Mouse (Mus musculus) neural tube, embryonic 15.5 days (tissue): ENCODE measurements around the gene Taar7f. TPM values are rescaled to one million over a fixed set of nuclear protein-coding genes. Genes with fewer than 3 reads are reported as not detected.
"Not testable (repeated sequence)": the region's sequence is repeated elsewhere in the genome, so short reads cannot be mapped to it uniquely, and the experiment has no call there.

Experiments used
- ATAC-seq: fragments of 200-750 bp; cut with Nextera tagmentation; 2 replicates; pipeline ENCODE4 v1.8.0; 2017; ENCODE audit warnings: mild to moderate bottlenecking, moderate TSS enrichment, moderate library complexity; ENCODE audit not compliant: low FRiP score
- H3K27ac ChIP-seq: fragments of 300-500 bp; sonication (generic); replicated peaks from 2 replicates; pipeline ENCODE4 v1.5.1; 2015; ENCODE audit warnings: mild to moderate bottlenecking, inconsistent platforms
- H3K27me3 ChIP-seq: fragments of 300-500 bp; sonication (generic); replicated peaks from 2 replicates; pipeline ENCODE4 v1.6.1; 2015; ENCODE audit warnings: inconsistent platforms
- H3K36me3 ChIP-seq: fragments of 300-500 bp; sonication (generic); 2 replicates; pipeline ENCODE4 v1.6.1; 2015; ENCODE audit warnings: inconsistent platforms
- H3K4me1 ChIP-seq: fragments of 300-500 bp; sonication (generic); 2 replicates; pipeline ENCODE4 v1.6.1; 2015; ENCODE audit warnings: inconsistent platforms
- H3K4me2 ChIP-seq: fragments of 300-500 bp; sonication (generic); 2 replicates; pipeline ENCODE4 v1.6.1; 2015; ENCODE audit warnings: inconsistent platforms, mild to moderate bottlenecking, moderate library complexity
- H3K4me3 ChIP-seq: fragments of 300-500 bp; sonication (generic); replicated peaks from 2 replicates; pipeline ENCODE4 v1.5.1; 2015; ENCODE audit warnings: mild to moderate bottlenecking, inconsistent platforms
- H3K9ac ChIP-seq: fragments of 300-500 bp; sonication (generic); replicated peaks from 2 replicates; pipeline ENCODE4 v1.6.1; 2015; ENCODE audit warnings: mild to moderate bottlenecking, inconsistent platforms
- H3K9me3 ChIP-seq: fragments of 300-500 bp; sonication (generic); replicated peaks from 2 replicates; pipeline ENCODE4 v1.6.1; 2016; ENCODE audit warnings: inconsistent platforms
- WGBS: fragments of 180-500 bp; shearing (Covaris S2); methylation state at CpG from one replicate; pipeline ENCODE4 v1.1.7; 2015; ENCODE audit warnings: mixed read lengths; 5-methylcytosine and 5-hydroxymethylcytosine counted together
- polyA plus RNA-seq: library from polyadenylated mRNA; unstranded; fragments of >200 nt; fragmentation: Nextera tagmentation; extraction: Ambion mirVana; gene quantifications from 2 replicates; pipeline ENCODE4 v1.2.1, GENCODE M21; 2015

Taar7f gene
- polyA plus RNA-seq: not detected in 2 replicates

- H3K27ac ChIP-seq: no peak within 1 kb of the TSS
- ATAC-seq: no peak
- H3K36me3 ChIP-seq: no peaks in the 10 kb centered on the region
- no peaks in the 10 kb centered on the region for H3K4me1 ChIP-seq
- no peaks in the 10 kb centered on the region for H3K9me3 ChIP-seq
- no peaks in the 10 kb centered on the region for H3K27me3 ChIP-seq
- no peak within 1 kb of the TSS for H3K9ac ChIP-seq
- no peak within 1 kb of the TSS for H3K4me2 ChIP-seq
- no peak within 1 kb of the TSS for H3K4me3 ChIP-seq
These were observed at the start of gene Taar7f for GRCm38 (mm10) chr10:24049210-24049609. TSS of gene Taar7f (plus strand) at chr10:24049510.

DNA sequence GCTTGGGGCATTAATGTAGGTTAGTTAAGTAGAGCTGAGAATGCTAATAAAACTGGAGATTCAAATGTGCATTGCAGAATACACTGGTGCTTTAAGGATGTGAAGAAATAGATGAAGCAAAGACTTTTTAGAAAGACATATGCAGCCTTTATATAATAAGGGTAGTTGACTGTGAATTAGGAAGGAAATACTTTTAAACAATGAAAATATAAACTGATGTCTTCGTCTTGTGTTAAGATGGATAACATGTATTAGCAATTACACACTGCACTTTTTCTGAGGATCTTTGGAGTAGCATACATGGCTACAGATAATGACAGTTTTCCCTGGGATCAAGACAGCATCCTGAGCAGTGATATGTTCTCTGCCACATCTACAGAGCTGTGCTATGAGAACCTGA, 49.7 kb upstream of the Taar7f start, which contains the start of gene Taar7b:
Gene Taar7b, plus strand, starts transcription at position 301 of the 400 bp plus-strand sequence.
- H3K4me3 ChIP-seq: no peak within 1 kb of the TSS
- H3K27me3 ChIP-seq: no peaks in the 10 kb centered on the region
- H3K9ac ChIP-seq: no peak within 1 kb of the TSS
- H3K9me3 ChIP-seq: no peaks in the 10 kb centered on the region
- ATAC-seq: no peak
- no peaks in the 10 kb centered on the region for H3K4me1 ChIP-seq
- 84% methylated on average over 1 of the region's 1 CpGs for WGBS
- H3K4me2 ChIP-seq: no peak within 1 kb of the TSS
- no peak within 1 kb of the TSS for H3K27ac ChIP-seq
- H3K36me3 ChIP-seq: no peaks in the 10 kb centered on the region

- H3K4me2 ChIP-seq: no peak overlapping the region
- no peak overlapping the region for H3K27ac ChIP-seq
- H3K4me3 ChIP-seq: no peak overlapping the region
- no peaks in the 10 kb centered on the region for H3K9me3 ChIP-seq
- no peak for ATAC-seq
- H3K27me3 ChIP-seq: no peaks in the 10 kb centered on the region
- H3K36me3 ChIP-seq: no peaks in the 10 kb centered on the region
- H3K9ac ChIP-seq: no peak overlapping the region
- no peaks in the 10 kb centered on the region for H3K4me1 ChIP-seq
- 80% methylated on average over 1 of the region's 1 CpGs for WGBS
These were observed 42.9 kb upstream of the Taar7f start for GRCm38 (mm10) chr10:24006442-24006841.

DNA sequence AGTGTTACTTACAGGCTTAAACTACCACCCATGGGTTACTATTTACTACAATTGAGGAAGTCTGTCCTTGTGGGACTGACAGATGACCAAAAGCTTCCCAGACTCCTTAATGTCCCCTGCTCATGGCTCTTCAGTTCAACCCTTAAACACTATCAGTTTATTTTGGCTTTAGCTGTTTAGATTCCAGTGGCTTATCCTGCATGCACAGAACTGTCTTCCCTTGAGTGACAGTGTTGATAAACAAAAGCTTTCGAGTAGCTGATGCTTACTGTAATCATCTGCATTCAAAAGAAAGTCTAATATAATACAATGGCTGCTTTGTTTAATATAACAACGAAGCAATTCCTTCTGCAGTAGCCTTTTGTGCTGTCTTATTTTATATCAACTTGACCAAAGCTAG, 42.3 kb upstream of the Taar7f start:
- Histone ChIP-seq H3K9ac (no peak overlapping the region), H3K4me3 (no peak overlapping the region), H3K9me3 (no peaks in the 10 kb centered on the region), H3K36me3 (no peaks in the 10 kb centered on the region), H3K27ac (no peak overlapping the region), H3K27me3 (no peaks in the 10 kb centered on the region), H3K4me2 (no peak overlapping the region), H3K4me1 (no peaks in the 10 kb centered on the region)
- 69% methylated on average over 2 of the region's 2 CpGs for WGBS
- no peak for ATAC-seq

GRCm38 (mm10) chr10:24008143-24008542, 41.2 kb upstream of the Taar7f start:
- no peak overlapping the region for H3K4me2 ChIP-seq
- no peaks in the 10 kb centered on the region for H3K9me3 ChIP-seq
- H3K27ac ChIP-seq: no peak overlapping the region
- H3K9ac ChIP-seq: no peak overlapping the region
- no peaks in the 10 kb centered on the region for H3K27me3 ChIP-seq
- no peaks in the 10 kb centered on the region for H3K4me1 ChIP-seq
- H3K36me3 ChIP-seq: no peaks in the 10 kb centered on the region
- WGBS: 79% methylated on average over 1 of the region's 1 CpGs
- no peak overlapping the region for H3K4me3 ChIP-seq
- ATAC-seq: no peak

- no peak for ATAC-seq
- Histone ChIP-seq H3K27ac (no peak within 1 kb of the TSS), H3K4me3 (no peak within 1 kb of the TSS), H3K36me3 (no peaks in the 10 kb centered on the region), H3K27me3 (no peaks in the 10 kb centered on the region), H3K4me2 (no peak within 1 kb of the TSS), H3K9ac (no peak within 1 kb of the TSS), H3K4me1 (no peaks in the 10 kb centered on the region), H3K9me3 (no peaks in the 10 kb centered on the region)
These were observed 22.4 kb upstream of the Taar7f start, which contains the start of gene Taar7d for GRCm38 (mm10) chr10:24026922-24027321. TSS of gene Taar7d (plus strand) at chr10:24027222.

DNA sequence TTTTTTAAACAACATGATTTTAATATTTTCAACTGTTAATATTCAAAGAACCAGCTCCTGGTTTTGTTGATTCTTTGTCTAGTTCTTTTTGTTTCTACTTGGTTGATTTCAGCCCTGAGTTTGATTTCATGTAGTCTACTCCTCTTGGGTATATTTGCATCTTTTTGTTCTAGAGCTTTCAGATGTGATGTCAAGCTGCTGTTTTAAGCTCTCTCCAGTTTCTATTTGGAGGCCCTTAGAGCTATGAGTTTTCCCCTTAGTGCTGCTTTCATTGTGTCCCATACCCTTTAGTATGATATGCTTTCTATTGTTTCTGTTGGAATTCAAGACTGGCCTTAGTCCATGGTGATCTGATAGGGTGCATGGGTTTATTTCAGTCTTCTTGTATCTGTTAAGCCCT, 18.0 kb upstream of the Taar7f start:
- H3K4me3 ChIP-seq: no peak overlapping the region
- no peak overlapping the region for H3K4me2 ChIP-seq
- no peak overlapping the region for H3K9ac ChIP-seq
- no peak for ATAC-seq
- H3K36me3 ChIP-seq: no peaks in the 10 kb centered on the region
- no peaks in the 10 kb centered on the region for H3K27me3 ChIP-seq
- no peak overlapping the region for H3K27ac ChIP-seq
- H3K9me3 ChIP-seq: no peaks in the 10 kb centered on the region
- no peaks in the 10 kb centered on the region for H3K4me1 ChIP-seq

DNA sequence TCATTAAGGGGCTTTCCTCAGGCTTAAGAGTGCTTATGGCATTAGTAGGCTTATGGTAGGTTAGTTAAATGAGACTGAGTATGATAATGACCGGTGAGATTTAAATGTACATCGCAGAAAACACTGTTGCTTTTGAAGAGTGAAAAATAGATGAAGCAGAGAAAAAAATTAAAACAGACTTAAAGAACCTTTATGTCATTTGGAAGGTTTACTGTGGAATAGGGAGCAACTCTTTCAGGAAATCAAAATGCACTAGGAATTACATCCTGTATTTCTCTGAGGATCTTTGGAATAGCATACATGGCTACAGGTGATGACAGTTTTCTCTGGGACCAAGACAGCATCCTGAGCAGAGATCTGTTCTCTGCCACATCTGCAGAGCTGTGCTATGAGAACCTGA, 12.0 kb upstream of the Taar7f start, which contains the start of gene Taar7e:
Gene Taar7e, plus strand, starts transcription at position 301 of the 400 bp plus-strand sequence.
- Histone ChIP-seq H3K4me3 (no peak within 1 kb of the TSS), H3K27me3 (no peaks in the 10 kb centered on the region), H3K4me2 (no peak within 1 kb of the TSS), H3K9ac (no peak within 1 kb of the TSS), H3K27ac (no peak within 1 kb of the TSS), H3K9me3 (no peaks in the 10 kb centered on the region), H3K4me1 (no peaks in the 10 kb centered on the region), H3K36me3 (no peaks in the 10 kb centered on the region)
- 94% methylated on average over 2 of the region's 2 CpGs for WGBS
- ATAC-seq: no peak

DNA sequence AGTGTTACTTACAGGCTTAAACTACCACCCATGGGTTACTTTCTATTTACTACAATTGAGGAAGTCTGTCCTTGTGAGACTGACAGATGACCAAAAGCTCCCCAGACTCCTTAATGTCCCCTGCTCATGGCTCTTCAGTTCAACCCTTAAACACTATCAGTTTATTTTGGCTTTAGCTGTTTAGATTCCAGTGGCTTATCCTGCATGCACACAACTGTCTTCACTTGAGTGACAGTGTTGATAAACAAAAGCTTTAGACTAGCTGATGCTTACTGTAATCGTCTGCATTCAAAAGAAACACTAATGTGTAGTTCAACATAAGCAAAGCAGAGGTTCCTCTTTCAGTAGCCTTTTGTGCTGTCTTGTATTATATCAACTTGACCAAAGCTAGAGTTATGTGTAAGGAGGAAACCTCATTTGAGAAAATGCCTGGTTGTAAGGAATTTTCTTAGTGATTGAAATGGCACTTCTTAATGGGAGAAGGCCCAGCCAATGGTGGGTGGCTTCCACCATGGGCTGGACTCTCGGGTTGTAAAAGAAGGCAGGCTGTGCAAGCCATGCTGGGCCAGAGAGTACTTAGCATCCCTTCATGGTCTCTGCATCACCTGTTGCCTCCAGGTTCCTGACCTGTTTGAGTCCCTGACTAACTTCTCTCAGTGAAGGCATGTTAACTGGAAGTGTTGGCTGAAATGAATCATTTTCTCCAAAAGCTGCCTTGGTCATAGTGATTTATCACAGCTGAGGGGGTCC, 9.0 kb upstream of the Taar7f start:
- H3K4me1 ChIP-seq: no peaks in the 10 kb centered on the region
- no peak for ATAC-seq

DNA sequence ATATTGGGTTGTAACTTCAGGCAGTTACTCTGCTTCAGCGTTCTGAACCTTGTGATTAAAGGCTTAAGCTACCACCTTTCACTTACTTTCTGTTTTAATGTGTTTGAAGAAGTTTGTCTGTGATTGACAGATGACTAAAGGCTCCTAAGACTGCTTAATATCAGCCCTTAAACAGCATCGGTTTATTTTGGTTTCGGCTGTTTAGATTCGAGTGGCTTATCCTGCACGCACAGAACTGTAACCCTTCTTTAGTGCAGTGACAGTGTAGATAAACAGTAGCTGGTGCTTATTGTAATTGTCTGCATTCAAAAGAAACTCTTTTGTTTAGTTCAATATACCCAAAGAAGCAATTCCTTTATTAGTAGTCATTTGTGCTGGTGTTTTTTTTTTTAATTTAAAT, 2.7 kb downstream of the Taar7f start:
- H3K9ac ChIP-seq: no peak overlapping the region
- no peak overlapping the region for H3K4me2 ChIP-seq
- H3K4me1 ChIP-seq: no peaks in the 10 kb centered on the region
- H3K27me3 ChIP-seq: no peaks in the 10 kb centered on the region
- 80% methylated on average over 5 of the region's 5 CpGs for WGBS
- H3K4me3 ChIP-seq: no peak overlapping the region
- no peak overlapping the region for H3K27ac ChIP-seq
- H3K9me3 ChIP-seq: no peaks in the 10 kb centered on the region
- no peaks in the 10 kb centered on the region for H3K36me3 ChIP-seq
- ATAC-seq: no peak

More for the DNA sequence above, 9.0 kb upstream of the Taar7f start:
- Histone ChIP-seq H3K36me3 (no peaks in the 10 kb centered on the region), H3K9me3 (no peaks in the 10 kb centered on the region), H3K9ac (no peak overlapping the region), H3K4me2 (no peak overlapping the region), H3K27me3 (no peaks in the 10 kb centered on the region), H3K27ac (no peak overlapping the region), H3K4me3 (no peak overlapping the region)
- 75% methylated on average over 2 of the region's 2 CpGs for WGBS

GRCm38 (mm10) chr10:24058986-24059385, 9.7 kb downstream of the Taar7f start:
- no peak overlapping the region for H3K9ac ChIP-seq
- H3K36me3 ChIP-seq: no peaks in the 10 kb centered on the region
- H3K27ac ChIP-seq: no peak overlapping the region
- H3K4me1 ChIP-seq: no peaks in the 10 kb centered on the region
- H3K4me3 ChIP-seq: no peak overlapping the region
- no peaks in the 10 kb centered on the region for H3K27me3 ChIP-seq
- 84% methylated on average over 3 of the region's 3 CpGs for WGBS
- no peak for ATAC-seq
- no peak overlapping the region for H3K4me2 ChIP-seq
- no peaks in the 10 kb centered on the region for H3K9me3 ChIP-seq

DNA sequence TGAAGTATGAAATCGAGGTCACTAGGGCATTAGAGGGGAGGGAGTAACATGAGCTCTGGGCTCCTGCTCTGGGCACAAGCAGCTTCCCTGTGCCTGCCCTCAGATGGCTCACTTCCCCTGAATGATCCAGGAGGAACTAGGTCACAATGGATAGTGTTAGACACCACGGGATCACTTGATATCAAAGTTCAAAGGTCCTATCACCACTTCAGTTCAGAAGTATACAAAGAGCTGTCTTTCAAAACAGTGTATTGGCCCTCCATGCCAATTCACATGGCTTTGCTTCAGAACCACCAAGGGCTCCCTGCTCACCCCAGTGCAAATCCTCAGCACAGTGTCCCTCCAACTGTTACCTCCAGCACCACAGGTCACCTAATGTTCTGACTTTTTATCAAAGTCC, 25.4 kb downstream of the Taar7f start:
- not testable (repeated sequence) for H3K4me2 ChIP-seq, ATAC-seq, H3K9ac ChIP-seq, H3K36me3 ChIP-seq, H3K4me3 ChIP-seq, H3K4me1 ChIP-seq, H3K27me3 ChIP-seq, H3K27ac ChIP-seq, H3K9me3 ChIP-seq
- WGBS: 69% methylated on average over 2 of the region's 2 CpGs
